Mouse (Mus musculus): Measurements from ENCODE around the gene Abca4.

- no peak for TF ChIP-seq USF1 (IDR thresholded peaks at IDR 0.05; ENCODE audit: low read depth)
- TF ChIP-seq POLR2A (IDR thresholded peaks at IDR 0.05; ENCODE audit: insufficient read length, low read depth) = no peak
- no peak for TF ChIP-seq CEBPB (IDR thresholded peaks at IDR 0.05; ENCODE audit: insufficient read depth, poor library complexity, severe bottlenecking)
- no peak for TF ChIP-seq TCF12 (IDR thresholded peaks at IDR 0.05; ENCODE audit: insufficient read depth, poor library complexity, severe bottlenecking)
- TF ChIP-seq REST (IDR thresholded peaks at IDR 0.05; ENCODE audit: insufficient read depth, insufficient read length) = no peak
- no peak for TF ChIP-seq MYOD1 (IDR thresholded peaks at IDR 0.05; ENCODE audit: control insufficient read depth in 1 of 3, insufficient read length in 2 of 3, low read depth in 2 of 3)
These were observed 21.9 kb upstream of the Abca4 start for GRCm38 (mm10) chr3:122022355-122022754.

Data from myocyte (in vitro differentiated cells).